Mouse (Mus musculus): ENCODE results near the gene Ssh1.

- TF ChIP-seq EP300 (IDR thresholded peaks at IDR 0.05; ENCODE audit: low read depth) (no peak), CTCF (IDR thresholded peaks at IDR 0.05; ENCODE audit: low read depth) (no peak)
Observed at GRCm38 (mm10) chr5:113973790-113974189, 19.9 kb downstream of the Ssh1 start.
